Comparison of ENCODE assay signal across 12 mouse cellular contexts in the genomic region with DNA sequence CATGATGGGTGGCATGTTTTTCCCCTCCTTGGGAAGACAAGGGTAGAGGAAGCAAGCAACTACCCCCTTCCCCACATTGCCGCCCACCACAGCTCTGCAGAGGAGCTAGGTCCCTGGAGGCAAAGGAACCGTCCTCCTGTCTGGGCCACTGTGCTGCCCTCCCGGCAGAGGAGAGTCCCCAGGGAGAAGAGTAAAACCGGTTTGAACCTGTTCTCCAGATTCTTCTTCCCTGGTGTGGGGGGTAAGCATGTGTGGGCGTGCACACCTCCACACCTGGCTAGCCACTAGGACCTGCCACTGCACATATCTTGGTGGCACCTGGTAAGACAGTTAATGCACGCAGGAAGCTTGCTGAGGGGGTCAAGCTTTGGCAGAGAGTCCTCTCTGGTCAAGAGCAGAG. TPM values are rescaled to one million over a fixed set of nuclear protein-coding genes. Genes with fewer than 3 reads are reported as not detected.
DNase-seq lines count a peak whose midpoint lies in the region; ATAC-seq and TF ChIP-seq lines count a peak whose summit lies in the region.
"Had no signal": no experiment of that assay in that cellular context is flagged by ENCODE, and none has a peak within 500 bp of the region (broad histone marks: within the 10 kb centered on the region; RNA-seq: fewer than 3 reads in every experiment).

No protein-coding gene starts in this region.

- no peaks in the 10 kb centered on the region for H3K9me3 ChIP-seq in lung, embryonic 14.5 days (ENCODE audit: low read depth, low read length)
- H3K9me3 ChIP-seq in embryonic facial prominence, embryonic 15.5 days (replicated peaks) = no peaks in the 10 kb centered on the region
- H3K9me3 ChIP-seq in stomach, embryonic 16.5 days (replicated peaks; ENCODE audit: control insufficient read depth, low read length) = no peaks in the 10 kb centered on the region
- H3K9me3 ChIP-seq: hindbrain, embryonic 15.5 days had no signal

- H3K27me3 ChIP-seq in lung, embryonic 14.5 days (ENCODE audit: insufficient read depth, low read length) = no peaks in the 10 kb centered on the region
- H3K27me3 ChIP-seq in embryonic facial prominence, embryonic 15.5 days = no peaks in the 10 kb centered on the region
- H3K27me3 ChIP-seq in stomach, embryonic 16.5 days (ENCODE audit: control insufficient read depth, insufficient read depth, low read length) = no peaks in the 10 kb centered on the region
- H3K27me3 ChIP-seq: hindbrain, embryonic 15.5 days; Patski had no signal

- TF ChIP-seq CTCF in gastrocnemius, adult 2 months (IDR thresholded peaks at IDR 0.05) = no peak
- no peak for TF ChIP-seq CTCF in lung, embryonic 14.5 days (IDR thresholded peaks at IDR 0.05; ENCODE audit: low read depth)

- no peak overlapping the region for H3K4me2 ChIP-seq in lung, embryonic 14.5 days
- H3K4me2 ChIP-seq in embryonic facial prominence, embryonic 15.5 days (replicated peaks) = no peak overlapping the region
- H3K4me2 ChIP-seq in stomach, embryonic 16.5 days (ENCODE audit: low read depth, low read length) = no peak overlapping the region
- H3K4me2 ChIP-seq: hindbrain, embryonic 15.5 days had no signal

- H3K4me1 ChIP-seq in lung, embryonic 14.5 days (ENCODE audit: insufficient read depth) = no peaks in the 10 kb centered on the region
- peaks cover 7% of the 10 kb centered on the region; the same call in 1 of the 2 replicates for H3K4me1 ChIP-seq in embryonic facial prominence, embryonic 15.5 days
- H3K4me1 ChIP-seq in stomach, embryonic 16.5 days (ENCODE audit: control insufficient read depth, insufficient read depth, low read length) = peaks cover 11% of the 10 kb centered on the region
- H3K4me1 ChIP-seq: hindbrain, embryonic 15.5 days had no signal

- no peak overlapping the region for H3K4me3 ChIP-seq in gastrocnemius, adult 2 months
- H3K4me3 ChIP-seq in lung, embryonic 14.5 days (ENCODE audit: low read depth, low read length) = no peak overlapping the region
- no peak overlapping the region for H3K4me3 ChIP-seq in embryonic facial prominence, embryonic 15.5 days (replicated peaks)
- no peak overlapping the region for H3K4me3 ChIP-seq in stomach, embryonic 16.5 days (replicated peaks; ENCODE audit: low read length)
- H3K4me3 ChIP-seq: hindbrain, embryonic 15.5 days had no signal

- H3K9ac ChIP-seq in lung, embryonic 14.5 days = no peak overlapping the region
- no peak overlapping the region for H3K9ac ChIP-seq in embryonic facial prominence, embryonic 15.5 days
- H3K9ac ChIP-seq in stomach, embryonic 16.5 days (ENCODE audit: low read length) = no peak overlapping the region
- H3K9ac ChIP-seq: hindbrain, embryonic 15.5 days had no signal

- peak overlapping the region; percentile 25 for H3K27ac ChIP-seq in gastrocnemius, adult 2 months
- H3K27ac ChIP-seq in lung, embryonic 14.5 days (ENCODE audit: low read depth) = no peak overlapping the region
- peak overlapping the region; percentile 59; the same call in 1 of the 2 replicates for H3K27ac ChIP-seq in embryonic facial prominence, embryonic 15.5 days (replicated peaks)
- peak overlapping the region; percentile 62 for H3K27ac ChIP-seq in stomach, embryonic 16.5 days (ENCODE audit: low read length)
- H3K27ac ChIP-seq: hindbrain, embryonic 15.5 days had no signal

- DNase-seq in gastrocnemius, adult 2 months = no peak
- DNase-seq in gastrocnemius, adult 8-10 months (ENCODE audit: low spot score in 2 of 2) = no peak
- no peak for DNase-seq in lung, embryonic 14.5 days
- no peak for DNase-seq in lung, postnatal 10 days
- no peak for DNase-seq in right cerebral cortex, postnatal 4 days
- DNase-seq in adrenal gland, postnatal 36 days = no peak
- DNase-seq: embryo, embryonic 11 days; lung, adult 2 months had no signal

- intact Hi-C loops in gastrocnemius, adult 2 months (cut with DNase I) = no loop called here

- 0 out of 2 replicates have a peak, but pooled peaks have one; percentile 38 for ATAC-seq in lung, embryonic 14.5 days (ENCODE audit: insufficient read depth)
- ATAC-seq in embryonic facial prominence, embryonic 15.5 days (ENCODE audit: insufficient number of reproducible peaks, low FRiP score, low TSS enrichment, low read depth) = peak; percentile 60; the same call in 1 of the 2 replicates
- ATAC-seq in stomach, embryonic 16.5 days (ENCODE audit: insufficient read depth, low FRiP score) = no peak
- ATAC-seq: Patski had no signal

- 55% methylated on average over 6 of the region's 6 CpGs for WGBS in lung, embryonic 14.5 days
- WGBS in embryonic facial prominence, embryonic 15.5 days = 40% methylated on average over 6 of the region's 6 CpGs
- whole genome bisulfite sequencing in stomach, embryonic 16.5 days = 55% methylated on average over 6 of the region's 6 CpGs

- H3K36me3 ChIP-seq in lung, embryonic 14.5 days (ENCODE audit: insufficient read depth) = no peaks in the 10 kb centered on the region
- no peaks in the 10 kb centered on the region for H3K36me3 ChIP-seq in embryonic facial prominence, embryonic 15.5 days
- no peaks in the 10 kb centered on the region for H3K36me3 ChIP-seq in stomach, embryonic 16.5 days (ENCODE audit: control insufficient read depth, insufficient read depth, low read length)
- H3K36me3 ChIP-seq: hindbrain, embryonic 15.5 days had no signal

RNA-seq across cellular contexts. Expression of a gene that starts 43.2 kb away (rescaled TPM):
- total RNA-seq in gastrocnemius, adult 2 months (2021) = 10 to 100 TPM; 12.3 to 21.8 TPM
- 10 to 100 TPM; 10.9 to 18.4 (median 12.4) TPM for total RNA-seq in gastrocnemius, adult 8-10 months (2022)
- polyA plus RNA-seq in lung, embryonic 14.5 days (2014; fragmentation: Nextera tagmentation; extraction: Ambion mirVana) = 15.6 and 17.8 TPM in 2 replicates
- polyA plus RNA-seq in embryonic facial prominence, embryonic 15.5 days (2015; fragmentation: Nextera tagmentation; extraction: Ambion mirVana) = 17.0 and 18.7 TPM in 2 replicates
- polyA plus RNA-seq in stomach, embryonic 16.5 days (2015; fragmentation: Nextera tagmentation; extraction: Ambion mirVana) = 12.8 and 13.5 TPM in 2 replicates
- total RNA-seq in adrenal gland, postnatal 36 days (2021) = 10 to 100 TPM; 25.1 to 31.4 TPM
